Mouse (Mus musculus) liver, adult 2 months (tissue): ENCODE data around the gene Dctn1.

Experiments used
- CTCF ChIP-seq: fragments of 200-500 bp; IDR thresholded peaks from 2 replicates; pipeline ENCODE4 v1.5.1; 2011; ENCODE audit warnings: low read depth, low read length, control low read depth
- POLR2A ChIP-seq: fragments of 200-500 bp; IDR thresholded peaks from 2 replicates; pipeline ENCODE4 v1.6.1; 2011; ENCODE audit warnings: low read length, control low read depth; ENCODE audit not compliant: insufficient read depth; ENCODE audit errors: extremely low read depth

GRCm38 (mm10) chr6:83165607-83166242 is at the start of gene Dctn1:
- TF ChIP-seq POLR2A (peak; percentile 62; the same call in 1 of the 2 replicates), CTCF (peak; percentile 76)
